Mouse (Mus musculus): ENCODE measurements around the gene Tns3.

GRCm38 (mm10) chr11:8509614-8510013, 154.7 kb downstream of the Tns3 start:
- TF ChIP-seq CTCF (IDR thresholded peaks at IDR 0.05; ENCODE audit: low read depth, low read length) = no peak
- no peak for TF ChIP-seq POLR2A (IDR thresholded peaks at IDR 0.05; ENCODE audit: extremely low read depth, insufficient read depth, low read length)
